Mouse (Mus musculus) ES-Bruce4 (cell line): ENCODE results near the gene BC030867. TPM values are rescaled to one million over a fixed set of nuclear protein-coding genes. Genes with fewer than 3 reads are reported as not detected.

Source experiments
- H3K27ac ChIP-seq: 2 replicates; pipeline ENCODE4 v1.5.1; 2012; ENCODE audit warnings: low read length, inconsistent platforms; ENCODE audit not compliant: insufficient read depth
- H3K27me3 ChIP-seq: 2 replicates; pipeline ENCODE4 v1.6.1; 2012; ENCODE audit warnings: mild to moderate bottlenecking, low read length, inconsistent platforms; ENCODE audit not compliant: control insufficient read depth, poor library complexity, insufficient read depth, severe bottlenecking
- H3K36me3 ChIP-seq: 2 replicates; pipeline ENCODE4 v1.6.1; 2012; ENCODE audit warnings: inconsistent platforms, mild to moderate bottlenecking, low read length, moderate library complexity; ENCODE audit not compliant: control insufficient read depth, poor library complexity, insufficient read depth, severe bottlenecking
- H3K4me1 ChIP-seq: one replicate; pipeline ENCODE4 v1.8.1; 2011; ENCODE audit warnings: low read length; ENCODE audit not compliant: control insufficient read depth, insufficient read depth
- H3K4me3 ChIP-seq: 2 replicates; pipeline ENCODE4 v1.5.1; 2011; ENCODE audit warnings: low read depth, mild to moderate bottlenecking, low read length
- H3K9ac ChIP-seq: 2 replicates; pipeline ENCODE4 v1.6.1; 2012; ENCODE audit warnings: low read depth, mild to moderate bottlenecking, inconsistent platforms; ENCODE audit not compliant: poor library complexity, severe bottlenecking
- H3K9me3 ChIP-seq: replicated peaks from 2 replicates; pipeline ENCODE4 v1.6.1; 2012; ENCODE audit warnings: mild to moderate bottlenecking, low read length, inconsistent platforms; ENCODE audit not compliant: control insufficient read depth, poor library complexity, insufficient read depth, severe bottlenecking
- CTCF ChIP-seq: IDR thresholded peaks from one replicate; pipeline ENCODE4 v1.8.1; 2011; ENCODE audit warnings: low read depth, low read length
- EP300 ChIP-seq: IDR thresholded peaks from 2 replicates; pipeline ENCODE4 v1.6.1; 2011; ENCODE audit warnings: low read depth, low read length; ENCODE audit not compliant: insufficient read depth
- POLR2A ChIP-seq: IDR thresholded peaks from one replicate; pipeline ENCODE4 v1.8.1; 2011; ENCODE audit warnings: low read length; ENCODE audit not compliant: insufficient read depth
- polyA plus RNA-seq: library from polyadenylated mRNA; stranded (reverse); fragments of >200 nt; gene quantifications from 2 replicates; pipeline ENCODE4 v1.2.4, GENCODE M21; 2011; ENCODE audit warnings: low read depth; ENCODE audit not compliant: missing spikeins, insufficient read depth, insufficient read length

Gene BC030867
- polyA plus RNA-seq, 1 experiment, result 34.0 TPM

- TF ChIP-seq EP300, result no peak
- TF ChIP-seq CTCF, result no peak
- no peak for TF ChIP-seq POLR2A
- H3K27ac ChIP-seq, result peak overlapping the region; percentile 21
- peaks cover 10% of the 10 kb centered on the region for H3K4me1 ChIP-seq
- H3K27me3 ChIP-seq, result no peaks in the 10 kb centered on the region
- H3K9ac ChIP-seq, result no peak overlapping the region
- no peak overlapping the region for H3K4me3 ChIP-seq
- no peaks in the 10 kb centered on the region for H3K9me3 ChIP-seq
- H3K36me3 ChIP-seq, result peaks cover 17% of the 10 kb centered on the region
Measured at GRCm38 (mm10) chr11:102266631-102267355, 18.1 kb downstream of the BC030867 start.

GRCm38 (mm10) chr11:102267480-102267879 is 18.8 kb downstream of the BC030867 start:
- peaks cover 10% of the 10 kb centered on the region for H3K4me1 ChIP-seq
- H3K9ac ChIP-seq, result no peak overlapping the region
- peaks cover 11% of the 10 kb centered on the region for H3K36me3 ChIP-seq
- peak overlapping the region; percentile 33 for H3K27ac ChIP-seq
- TF ChIP-seq POLR2A, result no peak
- TF ChIP-seq EP300, result 0 out of 2 replicates have a peak, but pooled peaks have one; percentile 39
- peak; percentile 59 for TF ChIP-seq CTCF
- H3K9me3 ChIP-seq, result no peaks in the 10 kb centered on the region
- no peak overlapping the region for H3K4me3 ChIP-seq
- no peaks in the 10 kb centered on the region for H3K27me3 ChIP-seq

GRCm38 (mm10) chr11:102268520-102269244 is 20.0 kb downstream of the BC030867 start, which contains the start of gene Asb16:
Gene Asb16 (plus strand): TSS chr11:102268743.
- Histone ChIP-seq H3K27ac (peak within 1 kb of the TSS; percentile 33), H3K4me1 (peaks cover 10% of the 10 kb centered on the region), H3K9me3 (no peaks in the 10 kb centered on the region), H3K36me3 (0 out of 2 replicates have a peak, but pooled peaks cover 5% of the 10 kb centered on the region), H3K27me3 (no peaks in the 10 kb centered on the region), H3K4me3 (no peak within 1 kb of the TSS), H3K9ac (no peak within 1 kb of the TSS)
- TF ChIP-seq CTCF (no peak), EP300 (no peak), POLR2A (no peak)

- TF ChIP-seq CTCF (peak; percentile 24), EP300 (no peak), POLR2A (no peak)
- peak overlapping the region; percentile 24 for H3K4me3 ChIP-seq
- peak overlapping the region; percentile 17 for H3K9ac ChIP-seq
- H3K4me1 ChIP-seq, result no peaks in the 10 kb centered on the region
- no peaks in the 10 kb centered on the region for H3K9me3 ChIP-seq
- H3K36me3 ChIP-seq, result no peaks in the 10 kb centered on the region
- no peak overlapping the region for H3K27ac ChIP-seq
- H3K27me3 ChIP-seq, result no peaks in the 10 kb centered on the region
Measured at GRCm38 (mm10) chr11:102276411-102276915, 27.8 kb downstream of the BC030867 start.

GRCm38 (mm10) chr11:102277754-102278153 is 29.1 kb downstream of the BC030867 start:
- no peaks in the 10 kb centered on the region for H3K9me3 ChIP-seq
- TF ChIP-seq EP300, result no peak
- TF ChIP-seq POLR2A, result no peak
- TF ChIP-seq CTCF, result no peak
- no peak overlapping the region for H3K27ac ChIP-seq
- no peaks in the 10 kb centered on the region for H3K4me1 ChIP-seq
- H3K9ac ChIP-seq, result no peak overlapping the region
- no peaks in the 10 kb centered on the region for H3K27me3 ChIP-seq
- H3K36me3 ChIP-seq, result no peaks in the 10 kb centered on the region
- no peak overlapping the region for H3K4me3 ChIP-seq
